Mouse (Mus musculus) gastrocnemius, postnatal 10 days (tissue): ENCODE data around the gene Cdkal1. TPM values are rescaled to one million over a fixed set of nuclear protein-coding genes. Genes with fewer than 3 reads are reported as not detected.

Source experiments
- DNase-seq: peaks from one replicate; pipeline ENCODE4 v3.0.0; 2021; ENCODE audit warnings: mixed read lengths
- total RNA-seq, 2 experiments: library from RNA; stranded (reverse); gene quantifications; 2 replicates each; pipeline ENCODE4 v1.2.3; 2021

Gene Cdkal1
- total RNA-seq, 2 experiments from 2014 or later = 28.5 to 29.4 TPM

DNA sequence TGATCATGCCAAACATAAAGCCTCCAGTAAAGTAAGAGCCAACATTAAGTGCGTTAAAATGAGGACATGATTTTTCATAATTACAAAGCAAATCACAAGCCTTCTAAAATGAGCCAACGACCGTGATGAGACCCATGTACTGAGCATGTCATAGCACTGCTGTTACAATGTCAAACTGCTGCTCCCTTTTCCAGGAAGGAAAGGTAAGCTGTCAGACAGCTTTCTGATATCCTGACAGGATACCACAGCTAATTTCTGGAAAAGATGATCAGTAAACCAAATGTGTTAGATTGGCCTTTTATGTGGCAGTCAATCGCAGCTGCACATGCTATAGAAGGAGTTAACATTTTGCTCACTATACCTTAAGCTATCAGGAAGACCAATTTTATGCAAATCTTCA lies 44.7 kb downstream of the Cdkal1 start:
- no peak for DNase-seq

DNA sequence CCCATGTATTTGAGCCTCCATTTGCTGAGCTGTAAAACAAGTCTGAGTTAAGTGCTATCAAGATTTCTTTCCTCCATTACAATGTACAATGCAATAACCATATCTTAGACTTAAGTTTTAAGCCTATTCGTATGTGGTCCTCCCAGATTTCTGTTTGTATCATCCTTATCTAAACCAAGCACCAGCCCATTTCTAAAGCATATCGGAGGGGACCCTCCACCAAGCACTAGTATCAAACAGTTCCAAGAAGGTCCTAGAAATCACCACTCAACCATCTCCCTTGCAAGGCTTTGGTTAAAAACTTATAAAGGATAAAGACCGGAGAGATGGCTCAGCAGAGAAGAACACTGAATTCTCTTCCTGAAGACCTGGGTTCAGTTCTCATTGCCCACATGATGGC lies 47.1 kb downstream of the Cdkal1 start:
- no peak for DNase-seq

DNA sequence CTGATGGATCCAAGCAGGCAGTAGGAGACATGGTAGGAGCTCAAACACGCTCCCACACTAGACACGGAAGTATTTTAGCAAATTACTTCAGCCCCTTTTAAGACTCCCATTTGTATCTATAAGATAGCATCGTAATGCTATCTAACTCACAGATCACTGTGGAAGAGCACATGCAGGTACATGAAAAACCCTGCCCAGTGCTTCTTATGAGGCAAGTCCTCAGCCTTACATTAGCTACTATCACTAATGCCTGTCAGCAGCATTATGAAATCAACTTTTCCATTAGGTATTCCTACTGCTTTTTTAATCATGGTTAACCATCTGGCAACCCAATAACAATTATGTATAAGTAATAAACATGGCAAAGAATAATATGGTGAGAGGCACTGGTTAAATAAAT lies 47.5 kb downstream of the Cdkal1 start:
- DNase-seq = no peak

DNA sequence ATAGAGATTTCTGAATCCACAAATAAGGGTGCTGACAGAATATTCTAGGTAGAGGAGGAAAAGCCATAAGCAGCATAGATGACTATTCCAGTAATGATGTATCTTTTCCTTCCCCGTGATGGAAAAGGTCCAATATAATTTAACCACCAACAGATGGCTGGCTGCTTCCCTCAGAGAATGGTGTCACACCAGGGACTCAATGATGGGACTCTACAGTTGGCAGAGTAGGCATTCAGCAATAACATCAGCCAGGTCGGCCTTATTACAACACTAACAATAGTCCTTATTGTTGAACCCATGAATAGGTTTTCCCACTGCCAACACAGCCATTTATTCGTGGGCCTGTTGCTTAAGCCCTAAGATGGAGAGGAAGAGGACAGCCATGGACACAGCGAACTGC lies 48.6 kb downstream of the Cdkal1 start:
- DNase-seq = no peak

DNA sequence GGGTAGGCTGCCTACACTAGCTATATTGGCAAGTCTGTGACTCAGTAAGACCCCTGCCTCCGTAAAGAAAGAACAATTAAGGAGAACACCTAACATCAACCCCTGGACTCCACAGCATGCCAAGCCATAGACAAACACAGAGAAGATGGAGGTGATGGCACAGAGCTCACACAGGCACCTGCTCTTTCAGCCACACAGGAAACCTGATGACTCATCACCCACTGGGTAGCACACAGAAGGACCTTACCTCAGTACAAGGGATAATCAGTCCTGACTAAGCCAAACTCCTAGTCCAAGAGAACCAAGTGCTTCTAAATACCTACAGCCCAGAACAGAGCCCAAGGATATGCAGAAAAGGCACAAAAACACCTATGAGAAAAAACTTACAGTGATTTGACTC lies 50.2 kb downstream of the Cdkal1 start:
- no peak for DNase-seq

DNA sequence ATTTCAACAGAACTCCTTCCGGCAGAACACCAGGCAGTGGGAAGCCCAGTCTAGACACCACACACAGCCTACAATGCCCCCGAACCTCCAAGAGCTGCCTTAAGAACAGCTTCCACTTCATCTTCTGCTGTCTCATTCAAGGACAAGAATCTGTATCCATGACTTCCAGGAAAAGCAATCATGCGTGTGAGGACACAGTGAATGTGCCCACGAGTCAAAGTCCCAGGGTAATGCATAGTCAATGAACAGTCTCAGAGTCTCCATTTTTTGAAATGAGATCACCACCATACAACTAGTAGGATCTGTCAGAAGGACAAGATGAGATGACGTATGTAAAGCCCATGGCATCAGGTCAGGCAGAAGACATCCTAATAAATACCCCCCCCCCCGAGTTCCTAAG lies 51.4 kb downstream of the Cdkal1 start:
- DNase-seq = no peak

DNA sequence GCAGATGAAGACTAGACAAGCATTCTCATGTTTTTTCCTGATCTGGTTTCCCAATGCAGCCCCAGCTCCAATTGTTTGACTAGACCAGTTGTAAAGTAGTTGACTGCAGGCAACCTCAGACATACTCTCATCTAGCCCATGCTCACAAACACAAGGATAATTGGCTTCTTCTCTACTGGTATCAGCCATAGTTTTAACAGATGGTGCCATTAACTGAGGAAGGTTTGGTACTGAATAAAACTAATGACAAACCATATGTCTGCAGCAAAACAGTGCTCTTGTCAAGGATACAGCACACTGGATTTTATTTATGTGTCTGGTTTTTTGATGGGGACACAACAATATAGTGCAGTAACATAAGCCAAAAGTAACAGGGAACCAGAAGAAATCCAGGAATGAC lies 52.8 kb downstream of the Cdkal1 start:
- DNase-seq = no peak

DNA sequence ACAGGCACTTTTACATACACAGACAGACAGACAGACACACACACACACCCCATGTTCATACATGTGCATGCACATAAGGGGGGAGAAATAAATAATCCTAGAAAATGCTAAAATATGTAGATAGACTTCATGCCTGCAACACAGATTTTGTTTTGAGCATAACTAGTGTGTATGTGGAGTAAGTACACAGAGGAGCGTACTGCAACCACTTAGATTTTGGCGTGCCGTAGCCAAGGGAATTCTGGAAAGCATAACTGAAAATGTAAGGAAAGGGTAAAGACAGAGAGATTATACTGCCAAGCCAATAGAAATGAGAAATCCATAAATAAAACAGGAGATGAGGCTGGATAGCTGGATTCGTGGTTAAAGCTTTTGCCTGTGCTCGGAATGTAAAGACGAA lies 55.4 kb downstream of the Cdkal1 start:
- DNase-seq = no peak

DNA sequence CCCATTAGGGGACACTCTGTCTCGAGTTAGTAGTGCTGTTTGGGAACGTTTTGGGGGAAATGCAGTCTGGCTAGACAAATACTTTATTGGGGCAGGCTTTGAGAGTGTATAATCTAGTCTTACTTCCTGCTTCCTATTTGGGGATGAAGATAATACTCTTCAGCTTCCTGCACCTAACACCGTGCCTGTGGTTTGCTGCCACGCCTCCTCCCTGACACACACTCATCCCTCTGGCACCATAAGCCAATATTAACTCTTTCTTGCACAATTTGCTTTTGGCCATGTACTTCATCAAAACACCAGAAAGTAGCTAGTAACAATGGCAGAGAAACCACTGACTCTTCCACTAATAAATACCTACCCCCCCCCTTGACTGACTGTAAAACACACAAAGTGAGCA lies 63.4 kb downstream of the Cdkal1 start:
- DNase-seq = no peak

DNA sequence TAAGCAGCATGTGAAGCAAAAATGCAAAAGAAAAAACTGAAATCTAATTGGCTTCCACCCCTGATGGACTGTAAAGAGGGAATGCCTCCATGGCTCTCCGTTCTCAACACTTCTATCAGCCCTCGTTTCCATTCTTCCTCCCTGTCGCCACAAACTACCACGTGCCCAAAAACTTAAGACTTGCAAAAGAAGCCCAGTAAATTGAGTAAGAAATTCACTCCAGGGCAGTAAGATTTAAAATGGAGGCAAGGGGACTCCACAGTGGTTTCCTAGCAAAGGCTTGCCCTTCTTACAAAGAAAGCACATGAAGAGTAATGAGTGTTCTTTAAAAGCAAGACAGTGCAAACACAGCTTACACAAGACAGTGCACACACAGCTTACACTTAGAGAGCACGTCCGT lies 64.0 kb downstream of the Cdkal1 start:
- DNase-seq = no peak

DNA sequence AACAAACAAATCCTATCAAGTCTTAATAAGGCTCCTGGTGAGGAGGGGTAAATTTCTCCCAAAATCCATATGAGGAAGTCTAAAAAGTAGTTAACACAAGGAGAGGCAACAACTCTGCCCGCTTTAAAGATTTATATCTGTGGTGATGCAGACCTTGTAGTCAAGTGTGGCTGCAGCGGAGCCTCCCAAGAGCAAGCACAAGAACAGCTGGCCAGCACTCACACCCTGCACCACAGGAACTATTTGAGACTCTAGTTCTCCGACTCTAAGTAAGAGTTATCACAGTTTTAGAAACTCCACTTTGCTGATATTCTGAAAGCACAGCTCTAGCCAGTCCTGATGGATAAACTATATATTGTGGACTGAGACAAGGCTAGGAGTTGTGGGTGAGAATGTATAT lies 68.5 kb downstream of the Cdkal1 start:
- DNase-seq = no peak

DNA sequence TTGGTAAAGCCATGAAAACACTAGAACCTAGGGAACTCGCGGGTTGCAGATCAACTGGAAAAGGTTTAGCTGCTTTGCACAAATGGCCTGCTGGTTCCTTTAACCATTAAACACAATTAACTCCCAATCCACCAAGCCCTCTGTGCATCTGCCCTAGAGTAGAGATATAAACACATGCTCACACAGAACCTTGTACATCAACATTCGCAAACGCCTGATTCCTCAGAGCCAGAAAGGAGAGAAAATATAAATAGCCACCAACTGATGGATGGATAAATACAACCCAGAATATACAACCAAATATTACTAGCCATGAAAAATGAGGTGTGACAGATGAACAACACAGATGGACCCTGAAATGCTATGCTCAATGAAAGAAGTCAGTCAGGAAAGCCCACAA lies 70.6 kb downstream of the Cdkal1 start:
- DNase-seq = no peak

DNA sequence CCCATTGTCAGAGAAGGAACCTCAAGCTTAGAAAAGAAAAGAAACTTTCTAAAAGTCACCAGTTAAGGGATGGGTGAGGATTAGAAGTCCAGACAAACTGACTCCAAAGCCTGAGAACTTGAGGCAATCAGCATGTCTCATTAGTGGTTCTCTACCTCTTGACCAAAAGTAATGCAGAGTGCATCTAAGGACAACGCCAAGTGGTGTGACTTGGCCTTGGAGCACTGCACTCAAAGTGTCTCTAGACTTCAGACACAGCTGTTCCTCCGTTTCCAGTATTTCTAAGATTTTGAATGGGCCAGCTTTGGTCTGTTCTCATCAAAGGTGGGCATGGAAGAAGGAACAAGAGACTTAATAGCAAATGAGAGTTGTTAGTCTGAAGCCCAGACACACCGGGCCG lies 74.1 kb downstream of the Cdkal1 start:
- DNase-seq = no peak

DNA sequence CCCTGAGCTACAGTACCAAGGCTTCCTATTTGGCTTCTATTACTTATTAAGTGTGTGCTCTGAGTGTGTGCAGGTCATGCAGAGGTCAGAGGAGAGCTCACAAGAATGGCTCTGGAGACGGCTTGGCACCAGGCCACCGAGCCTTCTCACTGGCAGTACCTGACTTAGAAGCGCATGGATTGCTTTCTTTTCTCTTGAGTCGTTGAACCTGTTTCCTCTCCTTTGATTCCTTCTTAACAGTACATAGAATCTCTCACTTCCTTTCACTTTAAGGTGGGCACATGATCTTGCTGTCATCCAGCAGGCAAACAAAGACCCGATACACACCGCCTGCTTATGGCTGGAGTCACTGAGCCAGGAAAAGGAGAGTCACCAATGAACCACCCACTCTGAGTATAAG lies 74.8 kb downstream of the Cdkal1 start:
- DNase-seq = peak; percentile 38

DNA sequence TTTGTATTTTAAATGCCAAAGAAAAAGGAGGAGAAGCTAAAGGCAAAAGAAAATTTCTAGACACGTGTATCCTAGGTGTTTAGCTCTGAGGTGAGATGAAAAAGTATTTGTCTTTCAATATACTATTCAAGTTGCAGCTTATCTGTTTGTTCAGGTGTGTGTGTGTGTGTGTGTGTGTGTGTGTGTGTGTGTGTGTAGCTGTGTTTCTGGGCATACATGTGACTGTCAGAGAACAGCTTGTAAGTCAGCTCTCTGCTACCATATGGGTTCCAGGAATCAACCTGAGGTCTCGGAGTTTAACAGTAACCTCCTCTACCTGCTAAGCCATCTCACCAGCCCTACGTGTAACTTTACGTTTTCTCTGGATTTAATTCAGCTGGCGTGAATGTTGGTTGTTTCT lies 76.0 kb downstream of the Cdkal1 start:
- no peak for DNase-seq

DNA sequence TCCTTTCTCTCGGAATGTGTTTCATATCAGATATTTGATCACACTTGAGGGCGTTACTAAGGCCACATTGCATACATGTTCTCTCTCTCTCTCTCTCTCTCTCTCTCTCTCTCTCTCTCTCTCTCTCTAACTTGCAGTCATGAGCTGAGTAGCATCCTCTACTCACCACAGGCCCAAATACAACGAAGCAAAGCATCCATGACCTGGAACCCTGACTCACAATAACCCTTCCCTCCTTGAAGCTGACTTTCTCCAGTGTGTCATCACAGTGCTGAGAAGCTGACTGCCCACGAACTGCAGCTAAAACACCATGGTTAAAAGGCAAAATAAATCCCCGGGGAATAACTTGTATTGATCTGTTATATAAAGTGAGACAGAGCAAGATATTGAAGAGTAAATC lies 76.4 kb downstream of the Cdkal1 start:
- DNase-seq = no peak

DNA sequence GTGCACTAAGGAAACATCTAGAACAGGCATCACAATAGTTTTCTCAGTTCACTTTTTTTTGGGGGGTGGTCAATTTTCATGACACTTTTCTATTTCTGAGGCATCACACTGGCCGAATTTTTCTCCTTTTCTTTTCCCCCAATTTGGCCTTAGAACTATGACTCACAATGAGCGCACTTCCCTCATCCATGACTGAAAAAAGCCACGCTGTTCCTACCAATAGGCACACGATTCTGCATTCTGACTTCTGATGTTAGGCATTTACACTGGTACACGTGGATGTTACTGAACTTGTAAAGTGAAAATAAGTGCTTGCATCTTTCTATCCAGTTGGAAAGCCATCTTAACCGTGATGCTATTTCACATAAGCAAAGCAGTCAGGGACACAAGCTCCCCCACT lies 77.3 kb downstream of the Cdkal1 start:
- no peak for DNase-seq

DNA sequence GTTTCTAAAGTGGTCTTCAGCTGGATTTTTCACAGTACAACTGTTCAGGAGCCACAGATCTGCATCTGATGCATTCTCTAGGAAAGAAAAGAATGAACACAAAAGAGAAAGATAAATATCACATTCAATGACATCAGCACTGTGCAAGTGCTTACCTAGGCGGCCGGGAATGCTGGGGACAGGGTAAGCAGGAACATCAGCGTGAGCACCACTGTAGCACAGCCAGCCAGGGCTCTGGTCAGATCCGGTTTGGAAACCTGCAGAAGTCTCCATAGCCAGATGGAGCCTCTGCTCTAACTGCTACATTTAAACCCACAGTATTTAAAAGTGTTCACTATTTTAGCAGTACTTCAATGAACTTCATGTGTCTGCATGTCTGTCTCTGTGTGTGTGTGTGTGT lies 78.2 kb downstream of the Cdkal1 start:
- no peak for DNase-seq

DNA sequence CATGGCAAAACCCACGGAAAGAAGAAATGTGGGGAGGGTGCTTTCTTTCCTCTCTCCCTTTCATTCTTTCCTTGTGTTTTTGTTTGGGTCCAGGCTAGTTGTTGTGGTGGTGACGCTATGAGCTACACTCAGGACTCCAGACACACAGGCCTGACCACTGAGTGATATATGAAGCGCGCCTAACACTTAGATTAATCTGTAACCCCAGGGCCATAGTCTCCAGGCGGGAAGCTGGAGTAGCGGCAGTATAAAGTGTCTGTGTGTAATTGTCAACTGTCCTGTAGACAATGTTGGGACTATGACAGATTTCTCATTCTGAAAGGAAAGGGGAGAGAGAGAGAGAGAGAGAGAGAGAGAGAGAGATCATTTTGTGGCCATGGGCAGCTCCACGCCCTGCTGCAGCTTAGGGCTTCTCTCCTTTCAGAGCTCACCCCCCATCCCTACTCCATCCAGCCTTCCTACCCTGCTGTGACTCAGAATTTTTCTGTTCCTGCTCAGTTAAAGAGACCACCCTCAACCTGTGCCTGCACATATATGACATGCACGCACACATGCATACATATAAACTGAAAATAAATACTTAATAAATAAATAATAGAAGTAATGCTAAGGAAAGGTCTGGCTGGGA lies 79.8 kb downstream of the Cdkal1 start:
- DNase-seq = no peak

DNA sequence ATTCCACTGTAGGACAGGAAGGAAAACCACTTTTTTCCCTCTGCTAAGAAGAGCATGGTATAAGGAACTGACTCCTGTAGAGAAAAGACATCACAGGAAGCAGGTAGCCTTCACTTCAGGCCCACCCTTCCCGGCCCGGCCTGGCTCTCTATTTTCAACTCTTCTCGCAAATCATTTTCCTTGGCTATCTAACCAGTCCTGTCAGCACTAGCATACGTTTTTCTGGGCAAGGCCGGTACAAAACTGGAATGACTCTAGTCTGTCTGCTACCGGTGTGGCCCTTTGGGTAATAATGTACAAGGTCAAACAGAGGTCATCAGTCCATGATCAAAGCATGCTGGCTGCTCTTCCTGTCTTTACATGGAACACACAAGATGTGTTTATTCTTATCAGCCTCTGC lies 81.9 kb downstream of the Cdkal1 start:
- DNase-seq = no peak

DNA sequence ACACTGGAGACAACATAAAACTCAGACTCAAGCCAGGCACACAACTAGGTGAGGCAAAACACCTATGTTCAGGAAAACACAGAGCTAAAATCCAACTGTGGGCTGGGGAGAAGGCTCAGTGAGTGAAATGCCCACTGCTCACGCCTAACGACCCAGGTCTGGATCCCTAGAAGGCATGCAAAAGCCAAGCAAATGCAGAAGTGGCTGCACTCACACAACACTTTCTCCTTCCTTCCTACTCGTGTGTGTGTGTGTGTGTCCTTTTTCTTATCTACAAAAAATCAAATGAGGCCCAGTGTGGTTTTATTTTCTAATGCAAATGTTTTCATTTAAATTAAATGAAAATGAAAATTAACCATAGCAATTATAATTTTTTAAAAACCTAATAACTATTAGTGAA lies 82.5 kb downstream of the Cdkal1 start:
- no peak for DNase-seq

DNA sequence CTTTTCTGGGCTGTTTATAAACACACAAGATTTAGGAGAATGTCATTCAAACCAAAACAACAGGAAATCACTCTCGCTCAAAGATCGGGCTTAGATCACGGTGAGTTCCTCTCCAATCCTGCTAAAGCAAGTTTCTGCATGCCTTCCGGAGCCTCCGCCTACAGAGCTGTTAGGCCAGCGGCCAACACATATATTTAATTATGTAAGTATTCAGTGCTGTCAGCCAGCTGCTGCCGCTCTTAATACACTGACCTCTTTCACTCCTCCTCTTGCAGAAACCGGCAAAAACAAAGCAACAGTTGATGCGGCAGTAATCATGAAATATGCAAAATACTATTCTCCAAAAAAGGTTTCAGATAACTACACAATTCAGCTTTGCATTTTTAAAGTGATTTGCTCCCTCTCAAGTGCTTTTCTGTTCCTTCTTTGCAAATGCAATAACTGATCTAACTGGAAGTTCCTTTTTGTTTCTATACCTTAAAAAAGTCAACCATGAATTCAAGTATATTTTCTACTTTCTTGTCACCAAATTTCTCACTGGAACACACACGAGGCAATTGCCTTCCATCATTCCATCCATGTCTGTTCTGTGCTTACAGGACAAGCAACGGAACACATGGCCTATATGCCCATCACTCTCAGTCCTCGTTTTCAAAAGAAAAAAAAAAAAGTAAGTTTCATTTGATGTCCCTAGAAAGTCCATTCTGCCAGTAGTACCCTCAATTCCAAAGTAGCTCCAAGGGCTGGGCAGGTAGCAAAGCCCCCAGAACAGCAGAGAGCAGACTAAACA lies 85.6 kb downstream of the Cdkal1 start:
- DNase-seq = no peak

DNA sequence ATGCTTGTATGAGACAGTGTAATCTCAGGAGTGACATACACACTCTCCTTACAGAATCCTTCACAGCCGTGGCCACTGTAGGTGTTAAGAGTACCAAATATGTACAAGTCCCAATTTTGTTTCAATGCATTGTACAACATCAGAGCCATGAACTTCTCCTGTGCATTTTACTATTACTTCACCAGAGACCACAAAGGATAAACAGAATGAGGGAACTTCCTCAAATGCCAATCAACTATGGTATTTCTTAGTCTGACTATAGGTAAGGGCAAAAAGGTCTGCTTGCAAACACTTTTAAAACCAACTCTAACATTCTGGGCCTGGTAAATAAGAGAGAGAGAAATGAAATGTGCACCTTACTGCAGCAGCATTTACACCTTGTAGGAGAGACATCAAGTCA lies 87.4 kb downstream of the Cdkal1 start:
- no peak for DNase-seq

DNA sequence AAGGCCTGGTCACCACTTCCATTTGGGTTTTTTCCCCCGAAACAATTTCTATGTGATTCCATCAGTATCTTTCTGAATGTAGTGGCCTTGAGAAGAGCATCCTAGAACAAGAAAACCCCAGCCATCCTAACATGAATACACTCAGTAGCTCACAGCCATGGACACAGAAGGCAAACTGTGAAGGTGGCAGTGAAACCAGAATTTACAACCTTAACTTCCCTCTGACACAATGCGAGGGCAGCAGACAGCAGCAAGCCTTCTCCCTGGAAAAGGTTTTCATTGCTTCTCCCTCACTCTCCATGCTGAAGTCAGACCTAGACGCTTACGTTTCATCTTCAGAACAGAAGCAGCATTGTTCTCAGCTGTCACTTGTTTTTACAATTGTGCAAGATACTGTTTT lies 87.9 kb downstream of the Cdkal1 start:
- no peak for DNase-seq
